Mouse (Mus musculus) embryonic facial prominence, embryonic 13.5 days (tissue): ENCODE results near the gene Nmd3. TPM values are rescaled to one million over a fixed set of nuclear protein-coding genes. Genes with fewer than 3 reads are reported as not detected.

Experiments
- ATAC-seq: fragments of 200-750 bp; cut with Nextera tagmentation; 2 replicates; pipeline ENCODE4 v1.8.0; 2017; ENCODE audit warnings: low read depth; ENCODE audit not compliant: insufficient number of reproducible peaks, insufficient read depth, low FRiP score, low TSS enrichment
- H3K27ac ChIP-seq: fragments of 300-500 bp; sonication (generic); 2 replicates; pipeline ENCODE4 v1.5.1; 2015; ENCODE audit warnings: moderate library complexity, mild to moderate bottlenecking, inconsistent platforms
- H3K27me3 ChIP-seq: fragments of 300-500 bp; sonication (generic); 2 replicates; pipeline ENCODE4 v1.6.1; 2015; ENCODE audit warnings: mild to moderate bottlenecking, inconsistent platforms
- H3K36me3 ChIP-seq: fragments of 300-500 bp; sonication (generic); 2 replicates; pipeline ENCODE4 v1.6.1; 2015; ENCODE audit warnings: mild to moderate bottlenecking, inconsistent platforms
- H3K4me1 ChIP-seq: fragments of 300-500 bp; sonication (generic); 2 replicates; pipeline ENCODE4 v1.6.1; 2015; ENCODE audit warnings: inconsistent platforms
- H3K4me2 ChIP-seq: fragments of 300-500 bp; sonication (generic); 2 replicates; pipeline ENCODE4 v1.6.1; 2015; ENCODE audit warnings: moderate library complexity, mild to moderate bottlenecking, inconsistent platforms
- H3K4me3 ChIP-seq: fragments of 300-500 bp; sonication (generic); 2 replicates; pipeline ENCODE4 v1.5.1; 2015; ENCODE audit warnings: mild to moderate bottlenecking, inconsistent platforms
- H3K9ac ChIP-seq: fragments of 300-500 bp; sonication (generic); 2 replicates; pipeline ENCODE4 v1.6.1; 2015; ENCODE audit warnings: mild to moderate bottlenecking, inconsistent platforms
- H3K9me3 ChIP-seq: fragments of 300-500 bp; sonication (generic); 2 replicates; pipeline ENCODE4 v1.6.1; 2016; ENCODE audit warnings: inconsistent platforms
- WGBS: fragments of 180-500 bp; shearing (Covaris S2); methylation state at CpG from one replicate; pipeline ENCODE4 v1.1.7; 2015; ENCODE audit warnings: mixed read lengths; 5-methylcytosine and 5-hydroxymethylcytosine counted together
- polyA plus RNA-seq: library from polyadenylated mRNA; unstranded; fragments of >200 nt; fragmentation: Nextera tagmentation; extraction: Ambion mirVana; gene quantifications from 2 replicates; pipeline ENCODE4 v1.2.1, GENCODE M21; 2015

The Nmd3 gene
- polyA plus RNA-seq, 1 experiment from 2014 or later = 136 TPM

- H3K27ac ChIP-seq = peak overlapping the region; percentile 90
- WGBS = under 1% methylated on average over 53 of the region's 58 CpGs
- peak overlapping the region; percentile 92 for H3K9ac ChIP-seq
- H3K36me3 ChIP-seq = peaks cover 12% of the 10 kb centered on the region; the same call in 1 of the 2 replicates
- peak overlapping the region; percentile 89 for H3K4me2 ChIP-seq
- peak; percentile 76 for ATAC-seq
- no peaks in the 10 kb centered on the region for H3K9me3 ChIP-seq
- H3K4me3 ChIP-seq = peak overlapping the region; percentile 95
- peaks cover 13% of the 10 kb centered on the region for H3K4me1 ChIP-seq
- no peaks in the 10 kb centered on the region for H3K27me3 ChIP-seq
Measured at GRCm38 (mm10) chr3:69722187-69722867, 542 bp downstream of the Nmd3 start.

- Histone ChIP-seq H3K27ac (no peak overlapping the region), H3K4me3 (peak overlapping the region; percentile 95), H3K9me3 (no peaks in the 10 kb centered on the region), H3K9ac (peak overlapping the region; percentile 92), H3K36me3 (peaks cover 13% of the 10 kb centered on the region; the same call in 1 of the 2 replicates), H3K4me1 (peaks cover 13% of the 10 kb centered on the region), H3K27me3 (no peaks in the 10 kb centered on the region), H3K4me2 (peak overlapping the region; percentile 89)
- ATAC-seq = no peak
- 33% methylated on average over 7 of the region's 7 CpGs for WGBS
Measured at GRCm38 (mm10) chr3:69723161-69723560, 1.4 kb downstream of the Nmd3 start.

GRCm38 (mm10) chr3:69730930-69731329 lies 9.1 kb downstream of the Nmd3 start:
- H3K36me3 ChIP-seq = peaks cover 53% of the 10 kb centered on the region

GRCm38 (mm10) chr3:69733939-69734338 lies 12.2 kb downstream of the Nmd3 start:
- peaks cover 57% of the 10 kb centered on the region for H3K36me3 ChIP-seq

More at GRCm38 (mm10) chr3:69730930-69731329, 9.1 kb downstream of the Nmd3 start:
- Histone ChIP-seq H3K9ac (no peak overlapping the region), H3K9me3 (no peaks in the 10 kb centered on the region), H3K27me3 (no peaks in the 10 kb centered on the region), H3K4me1 (no peaks in the 10 kb centered on the region), H3K27ac (no peak overlapping the region), H3K4me3 (no peak overlapping the region), H3K4me2 (no peak overlapping the region)
- ATAC-seq = no peak

GRCm38 (mm10) chr3:69755192-69755591 lies 33.4 kb downstream of the Nmd3 start:
- no peak overlapping the region for H3K27ac ChIP-seq
- no peak for ATAC-seq
- WGBS = 76% methylated on average over 3 of the region's 3 CpGs
- H3K4me1 ChIP-seq = no peaks in the 10 kb centered on the region
- H3K4me2 ChIP-seq = no peak overlapping the region
- no peak overlapping the region for H3K4me3 ChIP-seq
- peaks cover 51% of the 10 kb centered on the region for H3K36me3 ChIP-seq
- no peaks in the 10 kb centered on the region for H3K27me3 ChIP-seq
- H3K9ac ChIP-seq = no peak overlapping the region
- H3K9me3 ChIP-seq = no peaks in the 10 kb centered on the region

More at GRCm38 (mm10) chr3:69733939-69734338, 12.2 kb downstream of the Nmd3 start:
- H3K9ac ChIP-seq = no peak overlapping the region
- no peak overlapping the region for H3K4me3 ChIP-seq
- H3K27ac ChIP-seq = no peak overlapping the region
- H3K4me1 ChIP-seq = no peaks in the 10 kb centered on the region
- no peak overlapping the region for H3K4me2 ChIP-seq
- 85% methylated on average over 2 of the region's 2 CpGs for WGBS
- no peaks in the 10 kb centered on the region for H3K9me3 ChIP-seq
- ATAC-seq = no peak
- no peaks in the 10 kb centered on the region for H3K27me3 ChIP-seq

GRCm38 (mm10) chr3:69755968-69756367 lies 34.2 kb downstream of the Nmd3 start:
- ATAC-seq = no peak

GRCm38 (mm10) chr3:69756499-69756898 lies 34.7 kb downstream of the Nmd3 start:
- ATAC-seq = no peak
- peaks cover 38% of the 10 kb centered on the region for H3K36me3 ChIP-seq
- H3K27ac ChIP-seq = no peak overlapping the region
- H3K4me2 ChIP-seq = no peak overlapping the region
- H3K9ac ChIP-seq = no peak overlapping the region
- H3K4me1 ChIP-seq = no peaks in the 10 kb centered on the region
- WGBS = 27% methylated on average over 7 of the region's 7 CpGs
- H3K9me3 ChIP-seq = no peaks in the 10 kb centered on the region
- no peaks in the 10 kb centered on the region for H3K27me3 ChIP-seq
- no peak overlapping the region for H3K4me3 ChIP-seq

More at GRCm38 (mm10) chr3:69755968-69756367, 34.2 kb downstream of the Nmd3 start:
- H3K27me3 ChIP-seq = no peaks in the 10 kb centered on the region
- no peak overlapping the region for H3K9ac ChIP-seq
- peaks cover 43% of the 10 kb centered on the region for H3K36me3 ChIP-seq
- no peaks in the 10 kb centered on the region for H3K9me3 ChIP-seq
- H3K27ac ChIP-seq = no peak overlapping the region
- no peak overlapping the region for H3K4me3 ChIP-seq
- no peaks in the 10 kb centered on the region for H3K4me1 ChIP-seq
- WGBS = 87% methylated on average over 3 of the region's 3 CpGs
- no peak overlapping the region for H3K4me2 ChIP-seq

- Histone ChIP-seq H3K9me3 (no peaks in the 10 kb centered on the region), H3K4me1 (no peaks in the 10 kb centered on the region), H3K4me2 (no peak overlapping the region), H3K36me3 (peaks cover 41% of the 10 kb centered on the region), H3K27ac (no peak overlapping the region), H3K27me3 (no peaks in the 10 kb centered on the region), H3K9ac (no peak overlapping the region), H3K4me3 (no peak overlapping the region)
- WGBS = 90% methylated on average over 1 of the region's 1 CpGs
- ATAC-seq = no peak
Measured at GRCm38 (mm10) chr3:69757456-69757855, 35.7 kb downstream of the Nmd3 start.

- Histone ChIP-seq H3K27me3 (no peaks in the 10 kb centered on the region), H3K9ac (no peak overlapping the region), H3K36me3 (peaks cover 18% of the 10 kb centered on the region), H3K4me3 (no peak overlapping the region), H3K9me3 (no peaks in the 10 kb centered on the region), H3K4me1 (no peaks in the 10 kb centered on the region), H3K27ac (no peak overlapping the region), H3K4me2 (no peak overlapping the region)
- no peak for ATAC-seq
- WGBS = 87% methylated on average over 6 of the region's 6 CpGs
Measured at GRCm38 (mm10) chr3:69760081-69760480, 38.3 kb downstream of the Nmd3 start.

- Histone ChIP-seq H3K27me3 (no peaks in the 10 kb centered on the region), H3K27ac (no peak overlapping the region), H3K4me1 (no peaks in the 10 kb centered on the region), H3K4me3 (no peak overlapping the region), H3K36me3 (peaks cover 15% of the 10 kb centered on the region), H3K9me3 (no peaks in the 10 kb centered on the region), H3K9ac (no peak overlapping the region), H3K4me2 (no peak overlapping the region)
- no peak for ATAC-seq
- 78% methylated on average over 4 of the region's 4 CpGs for WGBS
Measured at GRCm38 (mm10) chr3:69761195-69761594, 39.4 kb downstream of the Nmd3 start.

GRCm38 (mm10) chr3:69762838-69763368 lies 41.1 kb downstream of the Nmd3 start:
- no peaks in the 10 kb centered on the region for H3K4me1 ChIP-seq
- H3K9me3 ChIP-seq = no peaks in the 10 kb centered on the region
- 71% methylated on average over 6 of the region's 6 CpGs for WGBS
- H3K9ac ChIP-seq = no peak overlapping the region
- H3K36me3 ChIP-seq = peaks cover 22% of the 10 kb centered on the region
- H3K27ac ChIP-seq = no peak overlapping the region
- H3K4me2 ChIP-seq = no peak overlapping the region
- no peaks in the 10 kb centered on the region for H3K27me3 ChIP-seq
- no peak overlapping the region for H3K4me3 ChIP-seq
- no peak for ATAC-seq
